Mouse (Mus musculus): Measurements from ENCODE around the gene Pard3b.

GRCm38 (mm10) chr1:61651454-61652271, 13.0 kb downstream of the Pard3b start:
- TF ChIP-seq CTCF (IDR thresholded peaks at IDR 0.05; ENCODE audit: low read depth, low read length): no peak
- TF ChIP-seq POLR2A (IDR thresholded peaks at IDR 0.05; ENCODE audit: extremely low read depth, insufficient read depth, low read length): no peak

Data from liver, adult 2 months (tissue).